Mouse (Mus musculus): Measurements from ENCODE around the gene Ubald1.

- no peak for TF ChIP-seq MEF2A (IDR thresholded peaks at IDR 0.05; ENCODE audit: extremely low read depth, insufficient replicate concordance, low read depth, low read length, poor library complexity, severe bottlenecking)
- TF ChIP-seq POLR2A (IDR thresholded peaks at IDR 0.05; ENCODE audit: control insufficient read depth in 1 of 2, insufficient read depth in 1 of 2, low read depth in 1 of 2, low read length in 2 of 2, poor library complexity in 1 of 2): no peak
- TF ChIP-seq CTCF (IDR thresholded peaks at IDR 0.05 in 2 of 3, conservative IDR thresholded peaks at IDR 0.05 in 1 of 3; ENCODE audit: control insufficient read depth in 1 of 3, insufficient read depth in 1 of 3, low read depth in 2 of 3, low read length in 3 of 3, poor library complexity in 1 of 3, severe bottlenecking in 1 of 3): no peak
- TF ChIP-seq MAZ (IDR thresholded peaks at IDR 0.05; ENCODE audit: low read depth, low read length): no peak
- TF ChIP-seq TCF12 (IDR thresholded peaks at IDR 0.05; ENCODE audit: low read depth, low read length): no peak
- TF ChIP-seq MAX (IDR thresholded peaks at IDR 0.05; ENCODE audit: low read length): no peak
- no peak for TF ChIP-seq POLR2AphosphoS5 (IDR thresholded peaks at IDR 0.05; ENCODE audit: borderline replicate concordance, low read depth, low read length)
- TF ChIP-seq POLR2AphosphoS2 (IDR thresholded peaks at IDR 0.05; ENCODE audit: low read length): no peak
- TF ChIP-seq TAL1 (IDR thresholded peaks at IDR 0.05; ENCODE audit: low read length): no peak
Observed at GRCm38 (mm10) chr16:4839552-4839951, 40.6 kb downstream of the Ubald1 start.
